ENCODE assay signal across 8 mouse cellular contexts in the genomic region with DNA sequence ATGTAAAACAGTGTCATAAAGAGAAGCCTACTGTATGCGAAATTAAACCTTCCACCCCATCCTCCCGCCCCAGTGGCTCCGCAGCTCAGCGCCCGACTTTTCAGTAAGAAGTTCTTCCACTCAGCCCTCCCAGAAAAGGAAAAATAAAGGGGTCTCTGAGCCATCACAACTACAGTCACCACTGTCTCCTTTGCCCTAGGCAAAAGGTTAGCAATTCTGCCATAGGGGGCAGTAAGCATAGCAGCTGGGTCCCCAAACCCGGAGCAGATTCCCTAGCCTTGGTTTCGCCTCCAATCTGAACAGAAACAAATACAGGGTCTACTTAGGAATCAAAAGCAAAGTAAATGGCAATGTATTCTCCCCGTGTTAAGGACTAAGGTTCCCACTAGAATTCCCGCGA. TPM values are rescaled to one million over a fixed set of nuclear protein-coding genes. Genes with fewer than 3 reads are reported as not detected.
A peak's percentile ranks its signal among the peaks of the same experiment; 100 is the strongest.
DNase-seq lines count a peak whose midpoint lies in the region; ATAC-seq and TF ChIP-seq lines count a peak whose summit lies in the region.
"Had no signal": no experiment of that assay in that cellular context is flagged by ENCODE, and none has a peak within 500 bp of the region (broad histone marks: within the 10 kb centered on the region; RNA-seq: fewer than 3 reads in every experiment).

No protein-coding gene starts in this region.

- no peaks in the 10 kb centered on the region for H3K36me3 ChIP-seq in lung, embryonic 15.5 days
- H3K36me3 ChIP-seq in limb, embryonic 13.5 days, result no peaks in the 10 kb centered on the region
- H3K36me3 ChIP-seq in stomach, embryonic 16.5 days (ENCODE audit: control insufficient read depth, insufficient read depth, low read length), result no peaks in the 10 kb centered on the region
- H3K36me3 ChIP-seq in kidney, adult 2 months (ENCODE audit: control insufficient read depth, insufficient read depth, low read length), result no peaks in the 10 kb centered on the region

- 1% methylated on average over 10 of the region's 10 CpGs for WGBS in lung, embryonic 15.5 days
- WGBS in lung, adult 2 months, result under 1% methylated on average over 10 of the region's 10 CpGs
- 2% methylated on average over 10 of the region's 10 CpGs for WGBS in limb, embryonic 13.5 days
- whole genome bisulfite sequencing in stomach, embryonic 16.5 days, result under 1% methylated on average over 10 of the region's 10 CpGs
- 4% methylated on average over 10 of the region's 10 CpGs for WGBS in kidney, adult 2 months

- H3K4me3 ChIP-seq in lung, embryonic 15.5 days, result peak overlapping the region; percentile 59
- H3K4me3 ChIP-seq in lung, adult 2 months (replicated peaks; ENCODE audit: extremely low read depth, low read depth, low read length), result no peak overlapping the region
- H3K4me3 ChIP-seq in embryonic fibroblast, embryonic 13.5 days (ENCODE audit: insufficient read depth, low read length), result peak overlapping the region; percentile 50
- peak overlapping the region; percentile 71 for H3K4me3 ChIP-seq in limb, embryonic 13.5 days
- peak overlapping the region; percentile 75 for H3K4me3 ChIP-seq in stomach, embryonic 16.5 days (replicated peaks; ENCODE audit: low read length)
- no peak overlapping the region for H3K4me3 ChIP-seq in kidney, adult 2 months (ENCODE audit: insufficient read depth, low read depth, low read length)

- no peak for TF ChIP-seq CTCF in lung, adult 2 months (IDR thresholded peaks at IDR 0.05; ENCODE audit: insufficient read depth, low read length)
- TF ChIP-seq CTCF in embryonic fibroblast, embryonic 13.5 days (IDR thresholded peaks at IDR 0.05; ENCODE audit: borderline replicate concordance, insufficient read depth, low read length), result no peak
- no peak for TF ChIP-seq CTCF in kidney, adult 2 months (conservative IDR thresholded peaks at IDR 0.05; ENCODE audit: insufficient read depth, insufficient read length, low read depth, low read length)

- H3K9me3 ChIP-seq in lung, embryonic 15.5 days, result no peaks in the 10 kb centered on the region
- no peaks in the 10 kb centered on the region for H3K9me3 ChIP-seq in limb, embryonic 13.5 days
- H3K9me3 ChIP-seq in stomach, embryonic 16.5 days (replicated peaks; ENCODE audit: control insufficient read depth, low read length), result no peaks in the 10 kb centered on the region

- H3K4me1 ChIP-seq in lung, embryonic 15.5 days, result peaks cover 21% of the 10 kb centered on the region
- no peaks in the 10 kb centered on the region; the same call in 1 of the 2 replicates for H3K4me1 ChIP-seq in lung, adult 2 months (ENCODE audit: control insufficient read depth, insufficient read depth, low read length)
- H3K4me1 ChIP-seq in embryonic fibroblast, embryonic 13.5 days (ENCODE audit: control insufficient read depth, insufficient read depth, low read length), result peaks cover 4% of the 10 kb centered on the region; the same call in 1 of the 2 replicates
- H3K4me1 ChIP-seq in limb, embryonic 13.5 days, result peaks cover 25% of the 10 kb centered on the region
- peaks cover 11% of the 10 kb centered on the region; the same call in 1 of the 2 replicates for H3K4me1 ChIP-seq in stomach, embryonic 16.5 days (ENCODE audit: control insufficient read depth, insufficient read depth, low read length)
- H3K4me1 ChIP-seq in kidney, adult 2 months (ENCODE audit: control insufficient read depth, insufficient read depth, low read length), result no peaks in the 10 kb centered on the region

- H3K9ac ChIP-seq in lung, embryonic 15.5 days, result no peak overlapping the region
- H3K9ac ChIP-seq in limb, embryonic 13.5 days, result no peak overlapping the region
- peak overlapping the region; percentile 78 for H3K9ac ChIP-seq in stomach, embryonic 16.5 days (ENCODE audit: low read length)

- TF ChIP-seq POLR2A in lung, adult 2 months (IDR thresholded peaks at IDR 0.05; ENCODE audit: borderline replicate concordance, extremely low read depth, low read depth, low read length), result no peak
- no peak for TF ChIP-seq POLR2A in embryonic fibroblast, embryonic 13.5 days (IDR thresholded peaks at IDR 0.05; ENCODE audit: low read depth, low read length)
- no peak for TF ChIP-seq POLR2A in kidney, adult 2 months (IDR thresholded peaks at IDR 0.05; ENCODE audit: low read depth, low read length)

- DNase-seq in lung, adult 2 months, result no peak
- no peak for DNase-seq in urinary bladder, postnatal 25 days (ENCODE audit: low spot score)
- no peak for DNase-seq in kidney, adult 2 months

- ATAC-seq in lung, embryonic 15.5 days (ENCODE audit: borderline replicate concordance, extremely low read depth, low FRiP score, low TSS enrichment), result no peak
- ATAC-seq in limb, embryonic 13.5 days (ENCODE audit: low FRiP score, low read depth), result no peak
- ATAC-seq in stomach, embryonic 16.5 days (ENCODE audit: insufficient read depth, low FRiP score), result no peak

- H3K27ac ChIP-seq in lung, embryonic 15.5 days, result no peak overlapping the region
- H3K27ac ChIP-seq in embryonic fibroblast, embryonic 13.5 days (ENCODE audit: insufficient read depth, low read length), result peak overlapping the region; percentile 78
- H3K27ac ChIP-seq in limb, embryonic 13.5 days, result no peak overlapping the region
- no peak overlapping the region for H3K27ac ChIP-seq in stomach, embryonic 16.5 days (ENCODE audit: low read length)
- no peak overlapping the region for H3K27ac ChIP-seq in kidney, adult 2 months (ENCODE audit: insufficient read depth, low read depth, low read length)

- peak overlapping the region; percentile 100 for H3K4me2 ChIP-seq in lung, embryonic 15.5 days
- H3K4me2 ChIP-seq in limb, embryonic 13.5 days (replicated peaks), result peak overlapping the region; percentile 100
- peak overlapping the region; percentile 77 for H3K4me2 ChIP-seq in stomach, embryonic 16.5 days (ENCODE audit: low read depth, low read length)

- peaks cover 41% of the 10 kb centered on the region for H3K27me3 ChIP-seq in lung, embryonic 15.5 days
- H3K27me3 ChIP-seq in limb, embryonic 13.5 days, result peaks cover 68% of the 10 kb centered on the region
- H3K27me3 ChIP-seq in stomach, embryonic 16.5 days (ENCODE audit: control insufficient read depth, insufficient read depth, low read length), result peaks cover 11% of the 10 kb centered on the region
- H3K27me3 ChIP-seq in kidney, adult 2 months (replicated peaks; ENCODE audit: control insufficient read depth, insufficient read depth, low read length), result no peaks in the 10 kb centered on the region; the same call in none of the 2 replicates

RNA-seq across cellular contexts. Expression of gene Htr1b, which starts 0.5 kb away (rescaled TPM):
- 0.21 and 0.32 TPM in 2 replicates for polyA plus RNA-seq in lung, embryonic 15.5 days (2015; fragmentation: Nextera tagmentation; extraction: Ambion mirVana)
- polyA plus RNA-seq in lung, adult 2 months (2012; rRNA removed), result 2.3 and 2.6 TPM in 2 replicates
- 32.5 and 78.1 TPM in 2 replicates for polyA plus RNA-seq in embryonic fibroblast, embryonic 13.5 days (2011; ENCODE audit: insufficient read length, low read depth, missing spikeins)
- 0.88 and 1.3 TPM in 2 replicates for polyA plus RNA-seq in limb, embryonic 13.5 days (2015; fragmentation: Nextera tagmentation; extraction: Ambion mirVana)
- 1.7 and 1.8 TPM in 2 replicates for polyA plus RNA-seq in stomach, embryonic 16.5 days (2015; fragmentation: Nextera tagmentation; extraction: Ambion mirVana)
- polyA plus RNA-seq in kidney, adult 2 months (2012; rRNA removed), result 3.8 and 5.8 TPM in 2 replicates
- polyA plus RNA-seq: liver, adult 2 months had no signal

Comparison
In these comparisons a context has a peak if more than half of its experiments do, and no peak if none do; other contexts are left out.
1. H3K4me3 ChIP-seq: peak in lung, embryonic 15.5 days (single experiment), embryonic fibroblast, embryonic 13.5 days (single experiment), limb, embryonic 13.5 days (single experiment) and stomach, embryonic 16.5 days (single experiment); none in lung, adult 2 months (single experiment) and kidney, adult 2 months (single experiment).
2. Peak in every context shown above with its lines, with median percentiles within 50 percentile points of each other: H3K4me2 ChIP-seq.